ENCODE assay signal across 10 mouse cellular contexts in the genomic region with DNA sequence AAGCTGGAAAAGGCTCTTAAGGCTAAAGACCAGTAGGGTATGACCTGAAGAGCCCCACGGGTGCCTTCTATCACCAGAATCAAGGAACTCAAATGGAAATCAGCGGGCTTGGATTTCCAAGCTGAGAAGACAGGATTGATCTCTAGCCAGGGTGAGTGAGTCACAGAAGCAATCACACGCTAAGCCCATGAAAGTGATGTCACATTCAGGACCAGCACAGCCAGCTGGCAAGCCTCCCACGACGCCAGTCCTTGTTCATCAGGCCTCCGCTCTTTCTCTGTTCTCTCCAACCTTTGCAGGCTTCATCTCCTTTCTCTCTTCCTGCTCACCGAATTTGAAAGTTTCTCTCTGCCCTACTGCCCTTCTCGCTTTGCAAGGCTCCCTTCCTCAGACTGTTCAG.
A peak's percentile ranks its signal among the peaks of the same experiment; 100 is the strongest.
DNase-seq lines count a peak whose midpoint lies in the region; ATAC-seq and TF ChIP-seq lines count a peak whose summit lies in the region.
"Had no signal": no experiment of that assay in that cellular context is flagged by ENCODE, and none has a peak within 500 bp of the region (broad histone marks: within the 10 kb centered on the region; RNA-seq: fewer than 3 reads in every experiment).

No protein-coding gene starts in this region.

- WGBS in cerebellum, adult 2 months, result 11% methylated on average over 8 of the region's 8 CpGs
- 28% methylated on average over 8 of the region's 8 CpGs for WGBS in lung, embryonic 14.5 days
- 50% methylated on average over 8 of the region's 8 CpGs for WGBS in hindbrain, embryonic 14.5 days
- WGBS in forebrain, embryonic 10.5 days, result 82% methylated on average over 8 of the region's 8 CpGs

- no peak overlapping the region for H3K4me2 ChIP-seq in lung, embryonic 14.5 days
- no peak overlapping the region for H3K4me2 ChIP-seq in hindbrain, embryonic 14.5 days (replicated peaks)
- H3K4me2 ChIP-seq: hindbrain, embryonic 12.5 days had no signal

- TF ChIP-seq CTCF in cerebellum, adult 2 months (IDR thresholded peaks at IDR 0.05; ENCODE audit: borderline replicate concordance, insufficient read depth, low read depth, low read length), result no peak
- TF ChIP-seq CTCF in lung, embryonic 14.5 days (IDR thresholded peaks at IDR 0.05; ENCODE audit: low read depth), result no peak

- H3K27ac ChIP-seq in cerebellum, adult 2 months (ENCODE audit: insufficient read depth, low read length), result no peak overlapping the region
- H3K27ac ChIP-seq in lung, embryonic 14.5 days (ENCODE audit: low read depth), result no peak overlapping the region
- H3K27ac ChIP-seq in hindbrain, embryonic 14.5 days, result no peak overlapping the region
- no peak overlapping the region for H3K27ac ChIP-seq in forebrain, embryonic 10.5 days
- H3K27ac ChIP-seq: hindbrain, embryonic 12.5 days had no signal

- H3K9me3 ChIP-seq in lung, embryonic 14.5 days (ENCODE audit: low read depth, low read length), result no peaks in the 10 kb centered on the region
- H3K9me3 ChIP-seq in hindbrain, embryonic 14.5 days (ENCODE audit: control insufficient read depth, low read length), result no peaks in the 10 kb centered on the region
- 0 out of 2 replicates have a peak, but pooled peaks cover 5% of the 10 kb centered on the region for H3K9me3 ChIP-seq in forebrain, embryonic 10.5 days
- H3K9me3 ChIP-seq: hindbrain, embryonic 12.5 days had no signal

- no peaks in the 10 kb centered on the region for H3K4me1 ChIP-seq in cerebellum, adult 2 months (ENCODE audit: control insufficient read depth, insufficient read depth, low read length)
- peaks cover 6% of the 10 kb centered on the region; the same call in 1 of the 2 replicates for H3K4me1 ChIP-seq in lung, embryonic 14.5 days (ENCODE audit: insufficient read depth)
- peaks cover 2% of the 10 kb centered on the region for H3K4me1 ChIP-seq in hindbrain, embryonic 14.5 days (replicated peaks; ENCODE audit: control insufficient read depth, insufficient read depth, low read length)
- peaks cover 4% of the 10 kb centered on the region for H3K4me1 ChIP-seq in forebrain, embryonic 10.5 days

- TF ChIP-seq POLR2A in cerebellum, adult 2 months (IDR thresholded peaks at IDR 0.05; ENCODE audit: borderline replicate concordance, insufficient read depth, low read length), result no peak

- ATAC-seq in lung, embryonic 14.5 days (ENCODE audit: insufficient read depth), result peak; percentile 71
- no peak for ATAC-seq in hindbrain, embryonic 14.5 days (ENCODE audit: low FRiP score)

- no peaks in the 10 kb centered on the region for H3K27me3 ChIP-seq in cerebellum, adult 2 months (ENCODE audit: control insufficient read depth, insufficient read depth, low read length)
- no peaks in the 10 kb centered on the region for H3K27me3 ChIP-seq in lung, embryonic 14.5 days (ENCODE audit: insufficient read depth, low read length)
- H3K27me3 ChIP-seq in hindbrain, embryonic 14.5 days (ENCODE audit: control insufficient read depth, insufficient read depth, low read length), result 0 out of 2 replicates have a peak, but pooled peaks cover 9% of the 10 kb centered on the region
- H3K27me3 ChIP-seq in forebrain, embryonic 10.5 days (ENCODE audit: poor library complexity, severe bottlenecking), result no peaks in the 10 kb centered on the region; the same call in 1 of the 2 replicates

- H3K4me3 ChIP-seq in cerebellum, adult 2 months (replicated peaks; ENCODE audit: insufficient read depth, low read depth, low read length), result no peak overlapping the region
- no peak overlapping the region for H3K4me3 ChIP-seq in lung, embryonic 14.5 days (ENCODE audit: low read depth, low read length)
- H3K4me3 ChIP-seq in hindbrain, embryonic 14.5 days (replicated peaks; ENCODE audit: low read length), result no peak overlapping the region
- H3K4me3 ChIP-seq in forebrain, embryonic 10.5 days, result no peak overlapping the region
- H3K4me3 ChIP-seq: hindbrain, embryonic 12.5 days; megakaryocyte, embryonic 14.5 days had no signal

- DNase-seq in cerebellum, adult 2 months, result peak; percentile 36 to 65
- DNase-seq in cerebellum, adult 11 months, result no peak
- peak; percentile 56 for DNase-seq in ovary, adult 18-20 months (ENCODE audit: low spot score)
- no peak for DNase-seq in ovary, postnatal 10 days (ENCODE audit: low spot score)
- peak; percentile 87 for DNase-seq in lung, embryonic 14.5 days
- DNase-seq in retina, embryonic 14.5 days (ENCODE audit: low spot score), result no peak
- no peak for DNase-seq in hindbrain, embryonic 14.5 days (ENCODE audit: low spot score)
- DNase-seq in forebrain, embryonic 10.5 days (ENCODE audit: extremely low spot score, low spot score), result no peak

- H3K9ac ChIP-seq in lung, embryonic 14.5 days, result no peak overlapping the region
- no peak overlapping the region for H3K9ac ChIP-seq in hindbrain, embryonic 14.5 days
- H3K9ac ChIP-seq: hindbrain, embryonic 12.5 days had no signal

- no peaks in the 10 kb centered on the region for H3K36me3 ChIP-seq in lung, embryonic 14.5 days (ENCODE audit: insufficient read depth)
- no peaks in the 10 kb centered on the region for H3K36me3 ChIP-seq in hindbrain, embryonic 14.5 days (replicated peaks; ENCODE audit: control insufficient read depth, insufficient read depth)
- no peaks in the 10 kb centered on the region for H3K36me3 ChIP-seq in forebrain, embryonic 10.5 days (replicated peaks)
- H3K36me3 ChIP-seq: hindbrain, embryonic 12.5 days had no signal

Comparison
In these comparisons a context has a peak if more than half of its experiments do, and no peak if none do; other contexts are left out.
1. DNase-seq: peak in cerebellum, adult 2 months (2 of 2), ovary, adult 18-20 months (single experiment) and lung, embryonic 14.5 days (single experiment); none in cerebellum, adult 11 months (single experiment), ovary, postnatal 10 days (single experiment), retina, embryonic 14.5 days (single experiment), hindbrain, embryonic 14.5 days (single experiment) and forebrain, embryonic 10.5 days (single experiment).